Mouse (Mus musculus) lung, postnatal 36 days (tissue): ENCODE measurements around the gene Heatr5a.

ENCODE experiments used
- DNase-seq: peaks from one replicate; pipeline ENCODE4 v3.0.0; 2022; ENCODE audit warnings: mixed read lengths

The Heatr5a gene

GRCm38 (mm10) chr12:51843576-51844520 is 127.3 kb downstream of the Heatr5a start:
- peak; percentile 33 for DNase-seq

GRCm38 (mm10) chr12:51842081-51842864 is 128.8 kb downstream of the Heatr5a start:
- no peak for DNase-seq

- DNase-seq: no peak
These were observed 131.3 kb downstream of the Heatr5a start for GRCm38 (mm10) chr12:51839856-51840255.

- DNase-seq: no peak
These were observed 135.9 kb downstream of the Heatr5a start for GRCm38 (mm10) chr12:51835219-51835618.

GRCm38 (mm10) chr12:51831931-51832330 is 139.2 kb downstream of the Heatr5a start:
- DNase-seq: no peak

- no peak for DNase-seq
These were observed 139.8 kb downstream of the Heatr5a start for GRCm38 (mm10) chr12:51831296-51831695.

GRCm38 (mm10) chr12:51830671-51831070 is 140.4 kb downstream of the Heatr5a start:
- DNase-seq: no peak

- DNase-seq: no peak
These were observed 141.1 kb downstream of the Heatr5a start for GRCm38 (mm10) chr12:51830077-51830402.

GRCm38 (mm10) chr12:51829290-51830076 is 141.6 kb downstream of the Heatr5a start, which contains the start of gene Hectd1:
Hectd1 (minus strand) TSS chr12:51829536.
- DNase-seq: peak; percentile 89

GRCm38 (mm10) chr12:51828716-51829289 is 142.3 kb downstream of the Heatr5a start:
- DNase-seq: peak; percentile 65

GRCm38 (mm10) chr12:51827958-51828650 is 143.0 kb downstream of the Heatr5a start:
- no peak for DNase-seq
